Mouse (Mus musculus) midbrain, embryonic 11.5 days (tissue): ENCODE measurements around the gene Itpr1. TPM values are rescaled to one million over a fixed set of nuclear protein-coding genes. Genes with fewer than 3 reads are reported as not detected.

Experiments used
- ATAC-seq: fragments of 200-750 bp; cut with Nextera tagmentation; 2 replicates; pipeline ENCODE4 v1.8.0; 2017; ENCODE audit warnings: moderate TSS enrichment, moderate library complexity; ENCODE audit not compliant: low FRiP score
- DNase-seq: peaks from one replicate; pipeline ENCODE4 v3.0.0; 2015; ENCODE audit warnings: low spot score; ENCODE audit errors: missing footprints
- H3K27ac ChIP-seq: fragments of 300-500 bp; sonication (generic); 2 replicates; pipeline ENCODE4 v1.5.1; 2014; ENCODE audit warnings: low read depth, low read length
- H3K27me3 ChIP-seq: fragments of 300-500 bp; sonication (generic); 2 replicates; pipeline ENCODE4 v1.6.1; 2014; ENCODE audit warnings: mild to moderate bottlenecking, low read length, moderate library complexity, mixed read lengths; ENCODE audit not compliant: control insufficient read depth, insufficient read depth
- H3K36me3 ChIP-seq: fragments of 300-500 bp; sonication (generic); 2 replicates; pipeline ENCODE4 v1.6.1; 2014; ENCODE audit warnings: mild to moderate bottlenecking, low read length, moderate library complexity, mixed read lengths; ENCODE audit not compliant: control insufficient read depth, insufficient read depth
- H3K4me1 ChIP-seq: fragments of 300-500 bp; sonication (generic); 2 replicates; pipeline ENCODE4 v1.6.1; 2014; ENCODE audit warnings: low read length; ENCODE audit not compliant: control insufficient read depth, insufficient read depth
- H3K4me2 ChIP-seq: fragments of 300-500 bp; sonication (generic); 2 replicates; pipeline ENCODE4 v1.6.1; 2014; ENCODE audit warnings: mild to moderate bottlenecking, moderate library complexity
- H3K4me3 ChIP-seq: fragments of 300-500 bp; sonication (generic); 2 replicates; pipeline ENCODE4 v1.5.1; 2014; ENCODE audit warnings: low read depth, low read length
- H3K9ac ChIP-seq: fragments of 300-500 bp; sonication (generic); 2 replicates; pipeline ENCODE4 v1.6.1; 2014; ENCODE audit warnings: low read length
- H3K9me3 ChIP-seq: fragments of 300-500 bp; sonication (generic); 2 replicates; pipeline ENCODE4 v1.6.1; 2016; ENCODE audit warnings: low read length; ENCODE audit not compliant: control insufficient read depth
- WGBS: fragments of 180-500 bp; shearing (Covaris S2); extraction: QIAGEN DNeasy Blood & Tissue Kit; methylation state at CpG from one replicate; pipeline ENCODE4 v1.1.7; 2014; 5-methylcytosine and 5-hydroxymethylcytosine counted together
- polyA plus RNA-seq: library from polyadenylated mRNA; unstranded; fragments of >200 nt; fragmentation: Nextera tagmentation; extraction: Ambion mirVana; gene quantifications from 2 replicates; pipeline ENCODE4 v1.2.1, GENCODE M21; 2014

The Itpr1 gene
- polyA plus RNA-seq, 1 experiment from 2014 or later: 5.2 TPM

- H3K27ac ChIP-seq: no peak overlapping the region
- ATAC-seq: no peak
- no peaks in the 10 kb centered on the region for H3K27me3 ChIP-seq
- peak; percentile 60 for DNase-seq
- H3K36me3 ChIP-seq: no peaks in the 10 kb centered on the region
- H3K9me3 ChIP-seq: no peaks in the 10 kb centered on the region
- H3K4me3 ChIP-seq: no peak overlapping the region
- H3K4me2 ChIP-seq: no peak overlapping the region
- no peak overlapping the region for H3K9ac ChIP-seq
- no peaks in the 10 kb centered on the region for H3K4me1 ChIP-seq
- WGBS: 100% methylated on average over 1 of the region's 1 CpGs
Measured at GRCm38 (mm10) chr6:108517986-108518385, 305.1 kb downstream of the Itpr1 start.

- Histone ChIP-seq H3K4me2 (no peak overlapping the region), H3K9ac (no peak overlapping the region), H3K4me1 (no peaks in the 10 kb centered on the region), H3K27me3 (no peaks in the 10 kb centered on the region), H3K9me3 (no peaks in the 10 kb centered on the region), H3K4me3 (no peak overlapping the region), H3K36me3 (no peaks in the 10 kb centered on the region), H3K27ac (no peak overlapping the region)
- 91% methylated on average over 14 of the region's 14 CpGs for WGBS
- peak; percentile 17 for DNase-seq
- ATAC-seq: no peak
Measured at GRCm38 (mm10) chr6:108518552-108518951, 305.7 kb downstream of the Itpr1 start.

- ATAC-seq: no peak
- H3K4me1 ChIP-seq: no peaks in the 10 kb centered on the region
- H3K9me3 ChIP-seq: no peaks in the 10 kb centered on the region
- no peak overlapping the region for H3K9ac ChIP-seq
- WGBS: 96% methylated on average over 9 of the region's 9 CpGs
- H3K27ac ChIP-seq: no peak overlapping the region
- H3K27me3 ChIP-seq: no peaks in the 10 kb centered on the region
- H3K4me3 ChIP-seq: no peak overlapping the region
- H3K36me3 ChIP-seq: no peaks in the 10 kb centered on the region
- no peak overlapping the region for H3K4me2 ChIP-seq
- no peak for DNase-seq
Measured at GRCm38 (mm10) chr6:108519327-108519726, 306.4 kb downstream of the Itpr1 start.

- H3K36me3 ChIP-seq: no peaks in the 10 kb centered on the region
- H3K9ac ChIP-seq: no peak overlapping the region
- no peaks in the 10 kb centered on the region for H3K27me3 ChIP-seq
- peak; percentile 47 for DNase-seq
- 91% methylated on average over 16 of the region's 16 CpGs for WGBS
- H3K9me3 ChIP-seq: no peaks in the 10 kb centered on the region
- H3K4me1 ChIP-seq: no peaks in the 10 kb centered on the region
- H3K4me2 ChIP-seq: no peak overlapping the region
- ATAC-seq: no peak
- no peak overlapping the region for H3K4me3 ChIP-seq
- no peak overlapping the region for H3K27ac ChIP-seq
Measured at GRCm38 (mm10) chr6:108523956-108524616, 311.2 kb downstream of the Itpr1 start.

GRCm38 (mm10) chr6:108524617-108525010 is 311.7 kb downstream of the Itpr1 start:
- H3K4me3 ChIP-seq: no peak overlapping the region
- H3K4me2 ChIP-seq: no peak overlapping the region
- H3K27me3 ChIP-seq: no peaks in the 10 kb centered on the region
- no peaks in the 10 kb centered on the region for H3K36me3 ChIP-seq
- no peaks in the 10 kb centered on the region for H3K9me3 ChIP-seq
- no peaks in the 10 kb centered on the region for H3K4me1 ChIP-seq
- no peak overlapping the region for H3K27ac ChIP-seq
- WGBS: 92% methylated on average over 10 of the region's 10 CpGs
- no peak for ATAC-seq
- no peak overlapping the region for H3K9ac ChIP-seq
- peak; percentile 74 for DNase-seq

- Histone ChIP-seq H3K9ac (no peak overlapping the region), H3K4me3 (no peak overlapping the region), H3K27me3 (no peaks in the 10 kb centered on the region), H3K27ac (no peak overlapping the region), H3K4me2 (no peak overlapping the region), H3K4me1 (peaks cover 7% of the 10 kb centered on the region), H3K36me3 (no peaks in the 10 kb centered on the region), H3K9me3 (no peaks in the 10 kb centered on the region)
- ATAC-seq: no peak
- peak; percentile 45 for DNase-seq
- whole genome bisulfite sequencing: 70% methylated on average over 3 of the region's 3 CpGs
Measured at GRCm38 (mm10) chr6:108527560-108527959, 314.7 kb downstream of the Itpr1 start.

- Histone ChIP-seq H3K27ac (no peak overlapping the region), H3K36me3 (no peaks in the 10 kb centered on the region), H3K4me1 (peaks cover 7% of the 10 kb centered on the region), H3K4me2 (no peak overlapping the region), H3K27me3 (no peaks in the 10 kb centered on the region), H3K9me3 (no peaks in the 10 kb centered on the region), H3K9ac (no peak overlapping the region), H3K4me3 (no peak overlapping the region)
- peak; percentile 72 for DNase-seq
- no peak for ATAC-seq
Measured at GRCm38 (mm10) chr6:108527993-108528392, 315.1 kb downstream of the Itpr1 start.

GRCm38 (mm10) chr6:108529150-108529549 is 316.3 kb downstream of the Itpr1 start:
- Histone ChIP-seq H3K9me3 (no peaks in the 10 kb centered on the region), H3K4me1 (peaks cover 7% of the 10 kb centered on the region), H3K27ac (no peak overlapping the region), H3K4me2 (no peak overlapping the region), H3K9ac (no peak overlapping the region), H3K4me3 (no peak overlapping the region), H3K27me3 (no peaks in the 10 kb centered on the region), H3K36me3 (no peaks in the 10 kb centered on the region)
- ATAC-seq (no peak), DNase-seq (no peak)
- WGBS: 89% methylated on average over 3 of the region's 3 CpGs

- Histone ChIP-seq H3K4me3 (no peak overlapping the region), H3K27me3 (no peaks in the 10 kb centered on the region), H3K4me1 (peaks cover 7% of the 10 kb centered on the region), H3K9ac (no peak overlapping the region), H3K27ac (no peak overlapping the region), H3K36me3 (no peaks in the 10 kb centered on the region), H3K4me2 (no peak overlapping the region), H3K9me3 (no peaks in the 10 kb centered on the region)
- peak; percentile 79 for DNase-seq
- 28% methylated on average over 6 of the region's 6 CpGs for WGBS
- ATAC-seq: peak; percentile 81
Measured at GRCm38 (mm10) chr6:108530781-108531323, 318.0 kb downstream of the Itpr1 start.
